Mouse (Mus musculus) limb, embryonic 14.5 days (tissue): ENCODE results near the gene Spag9. TPM values are rescaled to one million over a fixed set of nuclear protein-coding genes. Genes with fewer than 3 reads are reported as not detected.

ENCODE experiments used
- ATAC-seq: fragments of 200-750 bp; cut with Nextera tagmentation; 2 replicates; pipeline ENCODE4 v1.8.0; 2017; ENCODE audit warnings: low read depth, moderate number of reproducible peaks, moderate TSS enrichment; ENCODE audit not compliant: low FRiP score
- DNase-seq: peaks from one replicate; pipeline ENCODE4 v3.0.0-alpha.2; 2015; ENCODE audit warnings: low spot score
- H3K27ac ChIP-seq: fragments of 300-500 bp; sonication (generic); replicated peaks from 2 replicates; pipeline ENCODE4 v1.5.1; 2014; ENCODE audit warnings: low read depth, mild to moderate bottlenecking, low read length, moderate library complexity, mixed read lengths
- H3K27me3 ChIP-seq: fragments of 300-500 bp; sonication (generic); 2 replicates; pipeline ENCODE4 v1.6.1; 2014; ENCODE audit warnings: low read length, mixed read lengths; ENCODE audit not compliant: control insufficient read depth, insufficient read depth
- H3K36me3 ChIP-seq: fragments of 300-500 bp; sonication (generic); 2 replicates; pipeline ENCODE4 v1.6.1; 2014; ENCODE audit warnings: mild to moderate bottlenecking, low read length, moderate library complexity, mixed read lengths; ENCODE audit not compliant: control insufficient read depth, insufficient read depth
- H3K4me1 ChIP-seq: fragments of 300-500 bp; sonication (generic); 2 replicates; pipeline ENCODE4 v1.6.1; 2014; ENCODE audit warnings: antibody characterized with exemption, low read length, mixed read lengths; ENCODE audit not compliant: control insufficient read depth, insufficient read depth
- H3K4me2 ChIP-seq: fragments of 300-500 bp; sonication (generic); replicated peaks from 2 replicates; pipeline ENCODE4 v1.6.1; 2014; ENCODE audit warnings: low read depth, mild to moderate bottlenecking, low read length, moderate library complexity; ENCODE audit not compliant: severe bottlenecking
- H3K4me3 ChIP-seq: fragments of 300-500 bp; sonication (generic); replicated peaks from 2 replicates; pipeline ENCODE4 v1.5.1; 2014; ENCODE audit warnings: low read length
- H3K9ac ChIP-seq: fragments of 300-500 bp; sonication (generic); 2 replicates; pipeline ENCODE4 v1.6.1; 2014; ENCODE audit warnings: mild to moderate bottlenecking, low read depth, low read length, moderate library complexity; ENCODE audit not compliant: severe bottlenecking
- H3K9me3 ChIP-seq: fragments of 300-500 bp; sonication (generic); 2 replicates; pipeline ENCODE4 v1.6.1; 2016; ENCODE audit warnings: low read length; ENCODE audit not compliant: control insufficient read depth
- POLR2A ChIP-seq: fragments of 200-500 bp; IDR thresholded peaks from 2 replicates; pipeline ENCODE4 v1.8.0; 2012; ENCODE audit warnings: inconsistent platforms, mild to moderate bottlenecking, moderate library complexity, borderline replicate concordance; ENCODE audit not compliant: insufficient read depth, insufficient read length; ENCODE audit errors: extremely low read depth
- WGBS: fragments of 180-500 bp; shearing (Covaris S2); extraction: QIAGEN DNeasy Blood & Tissue Kit; methylation state at CpG from one replicate; pipeline ENCODE4 v1.1.7; 2014; 5-methylcytosine and 5-hydroxymethylcytosine counted together
- polyA plus RNA-seq, 2 experiments: library from polyadenylated mRNA; depleted of rRNA in 1 of 2; stranded (reverse) in 1 of 2; unstranded in 1 of 2; fragments of >200 nt; fragmentation: Nextera tagmentation in 1 of 2; extraction: Ambion mirVana in 1 of 2; gene quantifications; 2 replicates each; pipeline versions ENCODE4 v1.2.1 to v1.2.3; 2012 to 2014

Spag9 gene
- polyA plus RNA-seq, 2 experiments: 56.3 to 64.6 TPM

DNA sequence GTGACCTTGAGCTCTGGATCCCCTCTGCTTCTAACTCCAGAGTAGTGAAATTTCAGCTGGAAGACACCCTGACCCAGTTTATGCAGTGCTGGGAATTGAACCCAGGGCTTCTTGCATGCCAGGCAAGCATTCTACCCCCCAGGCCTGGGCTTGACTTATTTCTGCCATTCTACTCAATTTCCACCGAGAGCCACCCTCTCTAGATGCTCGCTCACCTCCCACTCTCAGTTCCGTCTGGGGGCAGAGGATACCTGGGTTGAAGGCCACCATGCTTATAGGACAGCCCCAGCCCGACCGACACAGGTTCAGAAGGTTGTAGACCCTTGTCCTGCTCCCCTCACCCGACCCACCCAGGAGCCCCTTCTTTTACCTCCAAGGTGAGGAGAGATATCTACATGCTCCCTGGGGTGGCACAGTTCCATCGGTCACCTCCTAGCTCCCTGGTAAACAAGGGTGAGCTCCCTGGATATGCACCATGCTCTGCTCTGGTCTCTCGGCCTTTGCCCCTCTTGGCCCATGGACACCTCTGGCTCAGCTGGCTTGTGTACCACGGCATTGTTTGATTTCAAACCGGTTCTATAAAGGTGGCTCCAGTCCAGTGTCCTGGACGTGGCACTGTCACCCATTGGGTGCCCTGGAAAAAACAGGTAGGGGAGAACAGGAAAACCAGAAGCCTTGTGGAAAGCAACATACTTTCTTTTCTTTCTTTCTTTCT is 166.1 kb downstream of the Spag9 start:
- H3K9ac ChIP-seq: no peak overlapping the region

DNA sequence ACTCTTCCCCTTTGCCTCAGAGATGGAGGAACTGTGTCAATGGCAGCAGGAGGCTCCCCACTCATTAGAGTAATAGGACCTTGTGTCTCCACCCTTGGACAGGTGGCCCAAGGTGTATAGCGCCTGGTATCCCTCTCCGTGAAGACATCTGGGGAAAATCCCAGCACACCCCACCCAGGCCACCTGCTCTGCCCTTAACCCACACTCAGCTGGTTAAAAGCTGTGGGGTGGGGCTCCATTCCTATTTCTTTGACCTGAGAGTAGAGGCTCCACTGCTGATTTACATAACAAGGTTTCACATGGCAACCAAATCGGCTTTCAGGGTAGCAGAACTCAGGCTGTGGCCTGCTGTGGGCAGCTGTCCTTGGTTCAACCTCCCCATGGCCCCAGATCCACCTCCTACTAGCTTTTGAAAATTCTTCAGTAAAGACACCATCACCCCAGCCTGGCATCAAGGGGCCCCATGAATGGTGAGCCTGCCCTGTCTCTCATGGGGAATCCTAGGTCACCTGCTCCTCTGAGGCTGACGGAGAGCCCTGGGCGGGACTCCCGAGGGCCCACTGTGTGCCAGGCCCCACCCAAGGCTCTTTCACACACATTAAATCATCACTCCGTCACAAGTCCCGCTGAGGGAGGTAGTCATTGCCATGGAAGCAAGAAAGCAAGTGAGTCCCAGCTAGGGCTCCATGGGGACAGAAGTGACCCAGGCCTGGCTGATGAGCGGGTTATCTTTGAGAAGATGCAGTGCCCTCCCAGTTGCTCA is 167.3 kb downstream of the Spag9 start:
- Histone ChIP-seq H3K9me3 (no peaks in the 10 kb centered on the region), H3K4me1 (peaks cover 31% of the 10 kb centered on the region), H3K36me3 (no peaks in the 10 kb centered on the region), H3K27me3 (no peaks in the 10 kb centered on the region), H3K9ac (no peak overlapping the region), H3K4me3 (no peak overlapping the region), H3K27ac (no peak overlapping the region), H3K4me2 (no peak overlapping the region)
- DNase-seq (no peak), ATAC-seq (no peak)
- TF ChIP-seq POLR2A: no peak
- 78% methylated on average over 9 of the region's 9 CpGs for WGBS

More for the DNA sequence above, 166.1 kb downstream of the Spag9 start:
- Histone ChIP-seq H3K27me3 (no peaks in the 10 kb centered on the region), H3K4me1 (peaks cover 31% of the 10 kb centered on the region), H3K9me3 (no peaks in the 10 kb centered on the region), H3K36me3 (no peaks in the 10 kb centered on the region), H3K27ac (no peak overlapping the region), H3K4me2 (no peak overlapping the region), H3K4me3 (no peak overlapping the region)
- ATAC-seq: no peak
- WGBS: 83% methylated on average over 11 of the region's 11 CpGs
- no peak for DNase-seq
- no peak for TF ChIP-seq POLR2A

DNA sequence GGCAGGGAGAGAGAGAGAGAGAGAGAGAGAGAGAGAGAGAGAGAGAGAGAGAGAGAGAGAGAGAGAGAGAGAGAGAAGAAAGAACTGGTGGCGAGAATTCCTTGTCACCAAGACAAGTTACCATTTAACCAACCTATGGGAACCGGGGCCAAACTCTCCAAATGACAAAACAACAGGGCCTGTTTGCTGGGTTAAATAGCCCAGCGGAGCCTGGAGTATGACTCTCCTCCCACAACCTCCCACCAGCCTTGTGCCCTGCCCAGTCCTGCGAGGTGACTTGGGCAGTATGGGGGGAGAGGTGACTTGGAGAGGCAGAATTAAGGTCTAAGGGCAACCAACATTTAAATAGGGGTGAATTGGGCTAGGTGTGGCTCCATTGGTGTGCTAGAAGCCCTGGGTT is 169.9 kb downstream of the Spag9 start:
- Histone ChIP-seq H3K27ac (no peak overlapping the region), H3K4me2 (no peak overlapping the region), H3K4me1 (peaks cover 8% of the 10 kb centered on the region), H3K27me3 (no peaks in the 10 kb centered on the region), H3K4me3 (no peak overlapping the region), H3K36me3 (no peaks in the 10 kb centered on the region), H3K9me3 (no peaks in the 10 kb centered on the region), H3K9ac (no peak overlapping the region)
- DNase-seq (no peak), ATAC-seq (no peak)
- WGBS: 66% methylated on average over 4 of the region's 4 CpGs
- TF ChIP-seq POLR2A: no peak

DNA sequence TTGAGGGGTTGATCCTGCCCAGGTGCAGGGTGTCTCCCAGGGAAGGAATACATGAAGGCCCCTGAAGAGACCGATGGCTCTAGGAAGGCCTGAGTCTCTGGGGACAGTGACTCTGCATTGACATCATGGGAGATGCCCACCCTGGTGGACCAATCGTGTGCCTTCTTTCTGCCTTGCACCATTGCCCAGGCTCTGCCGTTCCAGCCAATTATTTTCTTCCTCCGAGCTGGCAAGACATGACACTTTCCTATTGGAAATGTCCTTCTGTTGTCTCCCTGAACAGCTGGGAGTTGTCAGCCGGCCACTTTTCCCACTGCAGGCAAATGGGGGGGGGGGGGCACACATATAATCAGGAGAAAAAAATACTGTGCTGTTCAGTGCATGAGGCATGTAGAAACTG is 172.3 kb downstream of the Spag9 start:
- Histone ChIP-seq H3K27ac (no peak overlapping the region), H3K9me3 (no peaks in the 10 kb centered on the region), H3K27me3 (no peaks in the 10 kb centered on the region), H3K4me1 (no peaks in the 10 kb centered on the region), H3K4me3 (no peak overlapping the region), H3K4me2 (no peak overlapping the region), H3K9ac (no peak overlapping the region), H3K36me3 (no peaks in the 10 kb centered on the region)
- WGBS: 66% methylated on average over 5 of the region's 5 CpGs
- DNase-seq (no peak), ATAC-seq (no peak)
- no peak for TF ChIP-seq POLR2A

DNA sequence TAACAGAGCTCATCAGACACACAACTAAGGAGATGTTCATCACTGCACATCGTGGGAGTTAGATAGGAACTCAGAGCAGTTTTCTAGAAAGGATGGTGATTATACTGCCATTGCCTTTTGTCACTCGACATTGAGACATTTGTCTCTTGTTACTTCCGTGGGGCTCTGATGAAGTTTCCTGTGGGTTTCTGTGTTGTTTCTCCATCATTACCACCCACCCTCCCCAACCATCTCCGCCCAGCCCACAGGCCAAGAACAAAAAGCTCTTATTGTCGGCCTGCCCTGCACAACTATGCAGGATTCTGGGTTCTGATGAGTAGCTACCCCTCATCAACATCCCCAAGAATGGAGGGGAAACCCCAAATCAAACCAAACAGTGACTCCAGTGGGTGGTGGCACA is 173.7 kb downstream of the Spag9 start:
- ATAC-seq (no peak), DNase-seq (no peak)
- H3K4me2 ChIP-seq: no peak overlapping the region
- no peak overlapping the region for H3K4me3 ChIP-seq
- H3K4me1 ChIP-seq: no peaks in the 10 kb centered on the region
- no peaks in the 10 kb centered on the region for H3K9me3 ChIP-seq
- no peak for TF ChIP-seq POLR2A
- no peaks in the 10 kb centered on the region for H3K36me3 ChIP-seq
- 76% methylated on average over 5 of the region's 5 CpGs for WGBS
- H3K27me3 ChIP-seq: no peaks in the 10 kb centered on the region
- H3K9ac ChIP-seq: no peak overlapping the region
- no peak overlapping the region for H3K27ac ChIP-seq
